Mouse (Mus musculus): ENCODE data around the gene Ntn4. TPM values are rescaled to one million over a fixed set of nuclear protein-coding genes. Genes with fewer than 3 reads are reported as not detected.
"Not testable (repeated sequence)": the region's sequence is repeated elsewhere in the genome, so short reads cannot be mapped to it uniquely, and the experiment has no call there.

The Ntn4 gene
- polyA plus RNA-seq, 1 experiment from 2014 or later, result 0.50 TPM

DNA sequence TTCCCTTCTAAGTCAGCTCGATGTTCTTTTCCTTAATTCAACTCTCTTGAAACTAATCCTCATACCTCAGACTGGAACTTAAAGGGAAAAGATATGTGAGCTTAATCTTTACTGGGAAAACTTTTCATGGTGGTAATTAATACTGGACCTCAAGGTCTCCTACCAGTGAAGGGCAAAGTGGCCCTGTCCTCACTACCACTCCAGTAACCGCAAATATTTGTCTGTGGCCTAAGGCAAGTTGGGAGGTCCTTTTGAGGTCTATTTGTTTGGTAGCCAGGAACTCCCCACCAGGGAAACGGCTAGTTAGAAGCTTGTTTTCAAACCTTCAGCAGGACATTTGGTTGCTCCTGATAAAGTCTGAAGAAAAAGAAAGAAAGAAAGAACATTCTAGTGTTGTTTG is 26.5 kb downstream of the Ntn4 start:
- no peaks in the 10 kb centered on the region for H3K36me3 ChIP-seq (ENCODE audit: control insufficient read depth, insufficient read depth, low read length)
- no peak for ATAC-seq
- WGBS, result 81% methylated on average over 3 of the region's 3 CpGs
- H3K9ac ChIP-seq (ENCODE audit: low read depth, low read length), result no peak overlapping the region
- no peaks in the 10 kb centered on the region for H3K9me3 ChIP-seq (replicated peaks; ENCODE audit: control insufficient read depth, low read length, poor library complexity, severe bottlenecking)
- no peaks in the 10 kb centered on the region for H3K4me1 ChIP-seq (ENCODE audit: control insufficient read depth, insufficient read depth, low read length)
- H3K4me2 ChIP-seq (ENCODE audit: low read length), result no peak overlapping the region
- no peaks in the 10 kb centered on the region for H3K27me3 ChIP-seq (ENCODE audit: control insufficient read depth, insufficient read depth, low read depth, low read length)
- H3K27ac ChIP-seq (ENCODE audit: low read length), result no peak overlapping the region
- no peak overlapping the region for H3K4me3 ChIP-seq (ENCODE audit: low read depth, low read length)

DNA sequence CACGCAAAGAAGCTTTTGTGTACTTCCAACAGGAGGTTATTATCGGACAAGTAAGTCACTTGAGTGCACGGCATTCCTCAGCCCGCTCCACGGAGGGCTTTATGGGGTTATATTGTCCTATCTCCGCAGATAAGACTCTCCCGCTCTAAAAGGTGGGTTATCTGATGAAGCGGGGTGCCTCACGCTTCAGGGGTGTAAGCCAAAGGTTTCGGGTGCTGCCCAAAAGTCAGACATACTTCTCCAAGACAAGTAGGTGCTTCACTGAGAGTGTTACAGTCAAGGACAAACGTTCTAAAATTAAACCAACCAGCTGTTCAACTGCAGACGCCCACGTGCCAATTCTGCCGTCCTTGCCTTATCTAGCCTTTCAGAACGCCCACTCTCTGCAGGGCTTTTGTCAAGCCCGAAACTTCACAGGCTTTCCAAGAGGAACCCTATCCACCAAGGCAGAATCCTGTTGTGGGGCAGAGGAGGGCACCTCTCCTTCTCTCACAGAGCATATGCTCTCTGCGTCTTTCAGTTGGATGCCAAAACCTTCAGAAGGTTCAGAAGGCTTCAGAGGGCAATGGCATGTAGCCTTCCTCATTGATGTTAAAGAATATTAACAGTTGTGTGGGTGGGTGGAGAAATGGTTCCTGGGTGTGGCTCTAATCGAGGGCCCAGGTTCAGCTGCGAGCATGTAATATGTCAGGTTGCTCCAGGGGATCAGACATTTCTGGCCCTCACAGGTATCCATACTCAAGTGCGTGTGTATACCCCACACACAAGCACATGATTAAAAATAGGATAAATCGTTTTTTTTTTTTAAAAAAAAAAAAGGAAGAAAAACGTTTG is 32.4 kb downstream of the Ntn4 start:
- ATAC-seq, result no peak
- Histone ChIP-seq H3K36me3 (ENCODE audit: control insufficient read depth, insufficient read depth, low read length) (no peaks in the 10 kb centered on the region), H3K4me1 (ENCODE audit: control insufficient read depth, insufficient read depth, low read length) (no peaks in the 10 kb centered on the region), H3K9ac (ENCODE audit: low read depth, low read length) (no peak overlapping the region), H3K9me3 (replicated peaks; ENCODE audit: control insufficient read depth, low read length, poor library complexity, severe bottlenecking) (no peaks in the 10 kb centered on the region), H3K4me3 (ENCODE audit: low read depth, low read length) (no peak overlapping the region), H3K27ac (ENCODE audit: low read length) (no peak overlapping the region), H3K27me3 (ENCODE audit: control insufficient read depth, insufficient read depth, low read depth, low read length) (no peaks in the 10 kb centered on the region), H3K4me2 (ENCODE audit: low read length) (no peak overlapping the region)
- 77% methylated on average over 22 of the region's 22 CpGs for WGBS

DNA sequence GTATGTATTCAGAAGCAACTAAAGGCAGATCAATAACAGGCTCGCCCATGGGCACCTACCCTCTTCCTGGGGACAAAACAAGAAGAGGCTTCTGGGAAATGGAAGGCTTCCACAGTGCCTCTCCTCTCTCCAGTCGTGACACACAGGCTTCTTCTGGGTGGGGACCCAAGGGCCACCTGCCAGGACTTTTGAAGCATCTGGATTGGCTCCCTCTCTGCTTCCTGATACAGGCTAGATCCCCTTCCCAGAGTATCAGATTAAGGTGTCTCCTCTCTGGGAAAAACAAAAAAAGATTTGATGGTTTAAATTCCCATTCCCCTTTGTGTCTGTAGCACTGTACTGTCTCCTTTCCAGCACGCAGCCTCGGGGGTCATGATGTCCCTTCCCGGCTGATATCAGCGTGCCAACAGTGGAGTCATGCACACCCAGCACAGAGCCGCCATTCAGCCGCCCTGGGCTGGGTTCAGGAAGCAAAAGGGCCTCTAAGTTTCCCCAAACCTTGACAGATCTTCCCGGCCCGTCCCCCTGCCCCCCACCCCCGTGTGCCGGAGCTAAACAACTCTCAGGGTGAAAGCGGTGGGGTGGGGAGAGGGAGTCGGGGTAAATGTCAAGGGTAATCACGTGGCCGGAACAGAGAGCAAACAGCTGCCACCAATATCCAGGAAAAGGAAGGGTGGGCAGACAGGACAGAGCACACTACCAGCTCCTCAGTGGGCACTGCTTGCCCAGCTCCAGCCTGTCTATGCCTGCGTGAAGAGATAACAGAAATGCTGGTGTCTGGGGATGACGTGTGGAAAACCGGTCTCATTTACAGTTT is 38.9 kb downstream of the Ntn4 start:
- 34% methylated on average over 19 of the region's 19 CpGs for WGBS
- Histone ChIP-seq H3K27me3 (ENCODE audit: control insufficient read depth, insufficient read depth, low read depth, low read length) (no peaks in the 10 kb centered on the region), H3K9me3 (replicated peaks; ENCODE audit: control insufficient read depth, low read length, poor library complexity, severe bottlenecking) (no peaks in the 10 kb centered on the region), H3K4me1 (ENCODE audit: control insufficient read depth, insufficient read depth, low read length) (peaks cover 12% of the 10 kb centered on the region), H3K27ac (ENCODE audit: low read length) (no peak overlapping the region), H3K4me3 (ENCODE audit: low read depth, low read length) (peak overlapping the region; percentile 23), H3K36me3 (ENCODE audit: control insufficient read depth, insufficient read depth, low read length) (no peaks in the 10 kb centered on the region), H3K9ac (ENCODE audit: low read depth, low read length) (peak overlapping the region; percentile 31; the same call in 1 of the 2 replicates), H3K4me2 (ENCODE audit: low read length) (peak overlapping the region; percentile 52)
- ATAC-seq, result peak; percentile 64; the same call in 1 of the 2 replicates

DNA sequence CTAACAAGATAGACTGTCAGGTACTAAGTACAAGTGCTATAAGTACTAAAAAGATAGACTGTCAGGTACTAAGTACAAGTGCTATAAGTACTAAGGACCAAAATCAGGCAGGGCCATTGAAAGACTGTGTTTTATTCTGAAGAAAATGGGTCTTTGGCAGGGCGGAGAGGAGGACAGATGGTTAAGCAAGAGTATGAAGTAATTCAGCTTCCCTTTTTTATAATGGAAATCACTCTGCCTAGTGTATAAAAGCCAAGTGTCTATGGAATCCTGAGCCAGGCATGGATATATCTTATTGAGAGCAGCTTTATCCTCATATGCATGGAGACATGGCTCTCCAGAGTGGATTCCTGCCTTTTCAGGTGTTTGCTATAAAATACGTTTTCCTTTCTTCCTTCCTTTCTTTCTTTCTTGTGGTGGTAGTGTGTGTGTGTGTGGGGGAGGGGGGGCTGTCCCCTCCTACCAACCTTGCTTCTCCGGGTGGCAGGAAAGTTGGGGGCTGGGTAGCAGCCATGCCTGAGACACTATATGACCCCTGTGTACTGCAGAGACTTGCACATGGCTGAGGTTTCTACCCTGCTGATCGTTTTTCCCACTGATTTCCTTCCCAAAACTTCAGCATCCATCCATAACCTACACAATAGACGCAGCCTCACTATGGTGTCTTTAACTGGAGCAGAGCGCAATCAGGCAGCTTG is 40.3 kb downstream of the Ntn4 start:
- no peaks in the 10 kb centered on the region for H3K27me3 ChIP-seq (ENCODE audit: control insufficient read depth, insufficient read depth, low read depth, low read length)
- peaks cover 12% of the 10 kb centered on the region for H3K4me1 ChIP-seq (ENCODE audit: control insufficient read depth, insufficient read depth, low read length)
- H3K4me3 ChIP-seq (ENCODE audit: low read depth, low read length), result no peak overlapping the region
- H3K27ac ChIP-seq (ENCODE audit: low read length), result no peak overlapping the region
- H3K4me2 ChIP-seq (ENCODE audit: low read length), result no peak overlapping the region
- H3K36me3 ChIP-seq (ENCODE audit: control insufficient read depth, insufficient read depth, low read length), result no peaks in the 10 kb centered on the region
- 49% methylated on average over 6 of the region's 6 CpGs for WGBS
- H3K9ac ChIP-seq (ENCODE audit: low read depth, low read length), result no peak overlapping the region
- no peak for ATAC-seq
- H3K9me3 ChIP-seq (replicated peaks; ENCODE audit: control insufficient read depth, low read length, poor library complexity, severe bottlenecking), result no peaks in the 10 kb centered on the region

DNA sequence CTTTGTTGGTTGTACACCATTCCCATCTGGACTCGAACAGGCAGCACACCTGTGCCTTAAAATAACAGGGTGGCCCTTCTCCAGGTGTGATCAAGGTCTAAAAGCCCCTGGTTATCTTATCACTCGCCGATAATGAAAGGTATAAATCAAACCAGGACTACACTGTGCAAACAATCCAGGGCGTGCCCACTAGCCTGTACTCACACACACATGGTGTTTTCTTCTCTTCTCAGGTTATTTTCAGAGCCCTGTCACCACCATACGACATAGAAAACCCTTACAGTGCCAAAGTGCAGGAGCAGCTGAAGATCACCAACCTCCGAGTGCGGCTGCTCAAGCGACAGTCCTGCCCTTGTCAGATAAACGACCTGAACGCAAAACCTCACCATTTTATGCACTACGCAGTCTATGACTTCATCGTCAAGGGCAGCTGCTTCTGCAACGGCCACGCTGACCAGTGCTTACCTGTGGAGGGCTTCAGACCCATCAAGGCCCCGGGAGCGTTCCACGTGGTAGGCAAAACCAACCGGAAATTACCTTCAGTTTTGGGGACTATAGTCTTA is 41.8 kb downstream of the Ntn4 start:
- ATAC-seq, result no peak
- 95% methylated on average over 18 of the region's 18 CpGs for WGBS

DNA sequence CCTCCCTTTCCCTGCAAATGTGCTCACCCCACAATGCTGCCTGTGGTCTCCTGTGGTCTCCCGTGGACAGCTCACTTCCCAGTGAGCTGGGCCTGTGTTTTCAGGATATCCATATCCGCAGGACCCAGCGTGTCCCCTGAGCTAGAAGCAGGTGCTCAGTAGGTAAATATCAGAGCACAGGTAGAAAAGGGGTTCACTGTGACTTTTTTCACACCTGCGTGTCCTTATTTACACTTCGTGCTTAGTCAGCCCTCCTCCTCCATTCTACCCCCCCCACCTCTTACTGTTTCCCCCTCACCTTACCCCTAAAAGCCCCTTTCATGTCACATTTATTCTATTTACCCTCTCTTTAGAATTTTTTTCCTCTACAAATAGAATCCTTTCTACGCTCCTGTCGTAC is 42.7 kb downstream of the Ntn4 start:
- Histone ChIP-seq H3K4me1 (ENCODE audit: control insufficient read depth, insufficient read depth, low read length) (peaks cover 12% of the 10 kb centered on the region), H3K4me2 (ENCODE audit: low read length) (no peak overlapping the region), H3K9ac (ENCODE audit: low read depth, low read length) (no peak overlapping the region), H3K27me3 (ENCODE audit: control insufficient read depth, insufficient read depth, low read depth, low read length) (no peaks in the 10 kb centered on the region), H3K4me3 (ENCODE audit: low read depth, low read length) (no peak overlapping the region), H3K36me3 (ENCODE audit: control insufficient read depth, insufficient read depth, low read length) (no peaks in the 10 kb centered on the region), H3K27ac (ENCODE audit: low read length) (no peak overlapping the region), H3K9me3 (replicated peaks; ENCODE audit: control insufficient read depth, low read length, poor library complexity, severe bottlenecking) (no peaks in the 10 kb centered on the region)
- no peak for ATAC-seq
- WGBS, result 93% methylated on average over 7 of the region's 7 CpGs

More for the DNA sequence above, 41.8 kb downstream of the Ntn4 start:
- no peak overlapping the region for H3K9ac ChIP-seq (ENCODE audit: low read depth, low read length)
- H3K4me1 ChIP-seq (ENCODE audit: control insufficient read depth, insufficient read depth, low read length), result peaks cover 12% of the 10 kb centered on the region
- no peaks in the 10 kb centered on the region for H3K27me3 ChIP-seq (ENCODE audit: control insufficient read depth, insufficient read depth, low read depth, low read length)
- no peaks in the 10 kb centered on the region for H3K9me3 ChIP-seq (replicated peaks; ENCODE audit: control insufficient read depth, low read length, poor library complexity, severe bottlenecking)
- no peak overlapping the region for H3K4me2 ChIP-seq (ENCODE audit: low read length)
- no peaks in the 10 kb centered on the region for H3K36me3 ChIP-seq (ENCODE audit: control insufficient read depth, insufficient read depth, low read length)
- H3K27ac ChIP-seq (ENCODE audit: low read length), result no peak overlapping the region
- no peak overlapping the region for H3K4me3 ChIP-seq (ENCODE audit: low read depth, low read length)

DNA sequence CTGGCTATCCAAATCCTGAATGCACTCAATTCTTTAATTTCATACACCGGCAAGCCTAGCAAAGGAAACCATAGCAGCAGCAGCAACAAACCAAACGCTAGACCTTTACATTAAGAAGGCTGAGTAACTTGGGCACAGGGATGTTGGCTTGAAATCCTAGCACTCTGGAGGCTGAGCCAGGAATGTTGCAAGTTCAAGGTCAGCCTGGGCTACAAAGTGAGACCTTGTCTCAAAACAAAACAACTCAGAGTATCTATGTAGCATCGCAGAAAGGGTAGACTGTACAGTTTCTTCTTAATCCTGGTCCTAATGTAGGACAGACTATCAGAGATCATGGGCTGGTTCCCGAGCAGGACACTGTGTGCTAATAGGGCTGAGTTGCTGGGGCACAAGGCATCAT is 43.4 kb downstream of the Ntn4 start:
- no peak overlapping the region for H3K27ac ChIP-seq (ENCODE audit: low read length)
- no peak overlapping the region for H3K9ac ChIP-seq (ENCODE audit: low read depth, low read length)
- 88% methylated on average over 4 of the region's 4 CpGs for WGBS
- H3K4me1 ChIP-seq (ENCODE audit: control insufficient read depth, insufficient read depth, low read length), result peaks cover 12% of the 10 kb centered on the region
- no peak overlapping the region for H3K4me2 ChIP-seq (ENCODE audit: low read length)
- ATAC-seq, result no peak
- H3K4me3 ChIP-seq (ENCODE audit: low read depth, low read length), result no peak overlapping the region
- H3K36me3 ChIP-seq (ENCODE audit: control insufficient read depth, insufficient read depth, low read length), result no peaks in the 10 kb centered on the region
- no peaks in the 10 kb centered on the region for H3K9me3 ChIP-seq (replicated peaks; ENCODE audit: control insufficient read depth, low read length, poor library complexity, severe bottlenecking)
- no peaks in the 10 kb centered on the region for H3K27me3 ChIP-seq (ENCODE audit: control insufficient read depth, insufficient read depth, low read depth, low read length)

DNA sequence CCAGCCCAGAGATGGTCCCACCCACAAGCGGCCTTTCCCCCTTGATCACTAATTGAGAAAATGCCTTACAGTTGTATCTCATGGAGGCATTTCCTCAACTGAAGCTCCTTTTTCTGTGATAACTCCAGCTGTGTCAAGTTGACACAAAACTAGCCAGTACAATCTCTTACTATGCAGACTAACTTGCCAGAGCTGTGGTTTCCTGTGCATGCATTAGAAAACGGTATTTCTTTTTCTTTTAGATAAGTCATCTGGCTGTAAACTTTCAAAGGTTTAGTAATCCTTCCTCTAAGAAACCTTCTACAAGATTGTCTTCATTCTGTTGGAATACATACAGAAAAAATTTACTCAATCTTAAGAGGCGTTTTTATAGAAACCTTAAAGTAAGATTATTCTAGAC is 44.9 kb downstream of the Ntn4 start:
- H3K27ac ChIP-seq (ENCODE audit: low read length); H3K36me3 ChIP-seq (ENCODE audit: control insufficient read depth, insufficient read depth, low read length); ATAC-seq; H3K9me3 ChIP-seq (replicated peaks; ENCODE audit: control insufficient read depth, low read length, poor library complexity, severe bottlenecking); H3K4me2 ChIP-seq (ENCODE audit: low read length); H3K27me3 ChIP-seq (ENCODE audit: control insufficient read depth, insufficient read depth, low read depth, low read length); H3K9ac ChIP-seq (ENCODE audit: low read depth, low read length); H3K4me3 ChIP-seq (ENCODE audit: low read depth, low read length); H3K4me1 ChIP-seq (ENCODE audit: control insufficient read depth, insufficient read depth, low read length): not testable (repeated sequence)
- 90% methylated on average over 3 of the region's 3 CpGs for WGBS

Data from midbrain, embryonic 16.5 days (tissue).